In genomic region chr7:80628708-80629183, GRCm38 (mm10) we compare ENCODE assay signal across 9 mouse cellular contexts. TPM values are rescaled to one million over a fixed set of nuclear protein-coding genes. Genes with fewer than 3 reads are reported as not detected.
DNase-seq lines count a peak whose midpoint lies in the region; ATAC-seq lines count a peak whose summit lies in the region.
"Had no signal": no experiment of that assay in that cellular context is flagged by ENCODE, and none has a peak within 500 bp of the region (broad histone marks: within the 10 kb centered on the region; RNA-seq: fewer than 3 reads in every experiment).

No protein-coding gene starts in this region.

- peak; percentile 71; the same call in 1 of the 2 replicates for ATAC-seq in forebrain, embryonic 14.5 days
- no peak for ATAC-seq in forebrain, embryonic 11.5 days (replicated peaks; ENCODE audit: low FRiP score)
- ATAC-seq in common myeloid progenitor, adult 5-6 weeks (replicated peaks; ENCODE audit: low read depth, poor library complexity, severe bottlenecking), result peak; percentile 68
- ATAC-seq in heart, embryonic 15.5 days (replicated peaks; ENCODE audit: insufficient number of reproducible peaks, insufficient read depth, low FRiP score, low read depth), result peak; percentile 68; the same call in 1 of the 2 replicates
- peak; percentile 66 for ATAC-seq in lung, embryonic 15.5 days (ENCODE audit: borderline replicate concordance, extremely low read depth, low FRiP score, low TSS enrichment)

- no peak overlapping the region for H3K4me2 ChIP-seq in forebrain, embryonic 14.5 days (ENCODE audit: low read length)
- no peak overlapping the region for H3K4me2 ChIP-seq in forebrain, embryonic 11.5 days (ENCODE audit: low read depth, low read length, severe bottlenecking)
- peak overlapping the region; percentile 26; the same call in 1 of the 2 replicates for H3K4me2 ChIP-seq in heart, embryonic 15.5 days
- H3K4me2 ChIP-seq in lung, embryonic 15.5 days, result peak overlapping the region; percentile 41

- WGBS in forebrain, embryonic 14.5 days, result 73% methylated on average over 8 of the region's 8 CpGs
- WGBS in forebrain, embryonic 11.5 days, result 77% methylated on average over 8 of the region's 8 CpGs
- WGBS in heart, embryonic 15.5 days, result 27% methylated on average over 8 of the region's 8 CpGs
- 30% methylated on average over 8 of the region's 8 CpGs for WGBS in lung, embryonic 15.5 days

- no peak overlapping the region for H3K4me3 ChIP-seq in forebrain, embryonic 14.5 days (ENCODE audit: low read depth, low read length)
- H3K4me3 ChIP-seq in forebrain, embryonic 11.5 days (ENCODE audit: low read depth, low read length), result no peak overlapping the region
- H3K4me3 ChIP-seq in heart, embryonic 15.5 days, result no peak overlapping the region
- H3K4me3 ChIP-seq in lung, embryonic 15.5 days, result no peak overlapping the region
- H3K4me3 ChIP-seq: left cerebral cortex, adult 2 months had no signal

- no peaks in the 10 kb centered on the region for H3K27me3 ChIP-seq in forebrain, embryonic 14.5 days (replicated peaks; ENCODE audit: control insufficient read depth, insufficient read depth, low read length)
- H3K27me3 ChIP-seq in forebrain, embryonic 11.5 days (ENCODE audit: control insufficient read depth, insufficient read depth, low read length), result no peaks in the 10 kb centered on the region
- no peaks in the 10 kb centered on the region for H3K27me3 ChIP-seq in heart, embryonic 15.5 days
- no peaks in the 10 kb centered on the region for H3K27me3 ChIP-seq in lung, embryonic 15.5 days

- peak overlapping the region; percentile 6; the same call in 1 of the 2 replicates for H3K27ac ChIP-seq in forebrain, embryonic 14.5 days (ENCODE audit: low read depth, low read length)
- no peak overlapping the region for H3K27ac ChIP-seq in forebrain, embryonic 11.5 days (ENCODE audit: low read depth, low read length)
- H3K27ac ChIP-seq in heart, embryonic 15.5 days, result peak overlapping the region; percentile 61
- peak overlapping the region; percentile 87 for H3K27ac ChIP-seq in lung, embryonic 15.5 days
- H3K27ac ChIP-seq: left cerebral cortex, adult 2 months had no signal

- no peak overlapping the region for H3K9ac ChIP-seq in forebrain, embryonic 14.5 days (ENCODE audit: low read length)
- H3K9ac ChIP-seq in forebrain, embryonic 11.5 days (ENCODE audit: low read length), result no peak overlapping the region
- H3K9ac ChIP-seq in heart, embryonic 15.5 days, result peak overlapping the region; percentile 8; the same call in 1 of the 2 replicates
- H3K9ac ChIP-seq in lung, embryonic 15.5 days, result peak overlapping the region; percentile 6; the same call in 1 of the 2 replicates

- H3K9me3 ChIP-seq in forebrain, embryonic 14.5 days (replicated peaks; ENCODE audit: control insufficient read depth, low read length), result no peaks in the 10 kb centered on the region
- H3K9me3 ChIP-seq in forebrain, embryonic 11.5 days (ENCODE audit: control insufficient read depth, low read length), result no peaks in the 10 kb centered on the region
- H3K9me3 ChIP-seq in heart, embryonic 15.5 days (replicated peaks), result no peaks in the 10 kb centered on the region
- H3K9me3 ChIP-seq in lung, embryonic 15.5 days, result no peaks in the 10 kb centered on the region

- peak; percentile 80 for DNase-seq in forebrain, embryonic 14.5 days (ENCODE audit: low spot score)
- DNase-seq in forebrain, embryonic 11.5 days (ENCODE audit: low spot score), result no peak
- DNase-seq in MN1 (ENCODE audit: low spot score), result peak; percentile 71
- peak; percentile 54 to 81 for DNase-seq in layer of hippocampus, adult 18-20 months (ENCODE audit: low spot score in 2 of 2)
- peak; percentile 60 to 67 for DNase-seq in spleen, postnatal 36 days (ENCODE audit: low spot score in 2 of 2)

- peaks cover 5% of the 10 kb centered on the region; the same call in 1 of the 2 replicates for H3K36me3 ChIP-seq in forebrain, embryonic 14.5 days (ENCODE audit: control insufficient read depth, insufficient read depth, low read length)
- H3K36me3 ChIP-seq in forebrain, embryonic 11.5 days (ENCODE audit: control insufficient read depth, insufficient read depth, low read length), result no peaks in the 10 kb centered on the region
- H3K36me3 ChIP-seq in heart, embryonic 15.5 days, result peaks cover 5% of the 10 kb centered on the region; the same call in 1 of the 2 replicates
- no peaks in the 10 kb centered on the region for H3K36me3 ChIP-seq in lung, embryonic 15.5 days

- no peaks in the 10 kb centered on the region for H3K4me1 ChIP-seq in forebrain, embryonic 14.5 days (ENCODE audit: control insufficient read depth, insufficient read depth, low read length)
- H3K4me1 ChIP-seq in forebrain, embryonic 11.5 days (replicated peaks; ENCODE audit: control insufficient read depth, insufficient read depth, low read length), result no peaks in the 10 kb centered on the region; the same call in 1 of the 2 replicates
- peaks cover 30% of the 10 kb centered on the region for H3K4me1 ChIP-seq in heart, embryonic 15.5 days (replicated peaks)
- peaks cover 31% of the 10 kb centered on the region for H3K4me1 ChIP-seq in lung, embryonic 15.5 days

RNA-seq across cellular contexts. Expression of gene Crtc3, which starts 59.9 kb away (rescaled TPM):
- 7.9 and 10.6 TPM in 2 replicates for polyA plus RNA-seq in forebrain, embryonic 14.5 days (2014; fragmentation: Nextera tagmentation; extraction: Ambion mirVana)
- polyA plus RNA-seq in forebrain, embryonic 11.5 days (2014; fragmentation: Nextera tagmentation; extraction: Ambion mirVana), result 11.9 and 15.5 TPM in 2 replicates
- 8.4 and 15.8 TPM in 2 replicates for total RNA-seq in common myeloid progenitor, adult 5-6 weeks (2017)
- 16.9 and 21.7 TPM in 2 replicates for polyA plus RNA-seq in heart, embryonic 15.5 days (2015; fragmentation: Nextera tagmentation; extraction: Ambion mirVana)
- 10 to 100 TPM; 20.2 to 20.8 TPM for total RNA-seq in layer of hippocampus, adult 18-20 months (2021)
- 22.7 and 26.1 TPM in 2 replicates for polyA plus RNA-seq in lung, embryonic 15.5 days (2015; fragmentation: Nextera tagmentation; extraction: Ambion mirVana)

Comparison
In these comparisons a context has a peak if more than half of its experiments do, and no peak if none do; other contexts are left out.
1. H3K4me2 ChIP-seq: peak in heart, embryonic 15.5 days (single experiment) and lung, embryonic 15.5 days (single experiment); none in forebrain, embryonic 14.5 days (single experiment) and forebrain, embryonic 11.5 days (single experiment).
2. H3K9ac ChIP-seq: peak in heart, embryonic 15.5 days (single experiment) and lung, embryonic 15.5 days (single experiment); none in forebrain, embryonic 14.5 days (single experiment) and forebrain, embryonic 11.5 days (single experiment).